Comparison of ENCODE assay signal across 14 mouse cellular contexts in the genomic region with DNA sequence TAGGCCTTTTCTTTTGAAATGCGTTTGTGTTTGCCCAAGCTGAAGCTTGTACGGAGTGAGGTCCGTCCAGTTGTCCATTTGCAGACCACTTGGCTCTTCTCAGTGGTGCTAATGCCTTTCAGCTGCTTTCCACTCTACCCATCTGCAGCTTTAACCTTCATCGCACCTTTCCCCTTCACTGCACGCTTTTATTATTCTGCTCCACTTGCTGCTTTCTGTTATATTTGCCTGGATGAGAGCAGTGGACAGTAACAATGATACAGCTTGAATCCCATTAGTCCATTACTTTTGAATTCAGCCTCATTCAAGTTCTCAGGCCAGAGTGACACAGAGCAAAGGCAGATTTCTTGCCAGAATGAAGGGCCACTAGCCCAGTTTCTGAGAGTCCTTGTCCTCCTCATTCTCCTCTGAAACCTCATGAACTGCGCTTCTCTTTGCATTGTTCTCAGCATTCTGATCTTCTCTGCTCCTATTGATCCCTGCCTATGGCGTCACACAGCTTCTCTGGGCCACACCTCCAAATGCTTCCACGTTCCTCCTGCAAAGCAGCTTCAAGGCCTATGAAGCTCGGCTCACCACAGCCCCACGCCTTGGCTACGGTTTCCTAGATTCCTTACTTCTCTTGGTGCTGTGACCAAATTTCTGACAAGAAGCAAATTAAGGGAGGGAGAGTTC. TPM values are rescaled to one million over a fixed set of nuclear protein-coding genes. Genes with fewer than 3 reads are reported as not detected.
A peak's percentile ranks its signal among the peaks of the same experiment; 100 is the strongest.
DNase-seq lines count a peak whose midpoint lies in the region; ATAC-seq and TF ChIP-seq lines count a peak whose summit lies in the region.
"Had no signal": no experiment of that assay in that cellular context is flagged by ENCODE, and none has a peak within 500 bp of the region (broad histone marks: within the 10 kb centered on the region; RNA-seq: fewer than 3 reads in every experiment).

No protein-coding gene starts in this region.

- intact Hi-C loops in gastrocnemius, postnatal 36 days (cut with DNase I) = no loop called here

- peak; percentile 6 for DNase-seq in hindbrain, embryonic 10.5 days (ENCODE audit: low spot score)
- DNase-seq in cerebellum, adult 9-11 months = peak; percentile 24
- no peak for DNase-seq in forebrain, embryonic 11.5 days (ENCODE audit: low spot score)
- DNase-seq in midbrain, postnatal 0 days (ENCODE audit: low spot score) = peak; percentile 58
- DNase-seq in liver, embryonic 11.5 days (ENCODE audit: low spot score) = no peak
- DNase-seq in gastrocnemius, postnatal 36 days = no peak
- DNase-seq: heart, postnatal 10 days; kidney, adult 2 months; layer of hippocampus, adult 9-11 months had no signal

- no peak overlapping the region for H3K4me3 ChIP-seq in hindbrain, embryonic 10.5 days
- no peak overlapping the region for H3K4me3 ChIP-seq in hindbrain, embryonic 13.5 days
- no peak overlapping the region for H3K4me3 ChIP-seq in forebrain, embryonic 11.5 days (ENCODE audit: low read depth, low read length)
- H3K4me3 ChIP-seq in midbrain, postnatal 0 days (ENCODE audit: low read depth, low read length) = no peak overlapping the region
- no peak overlapping the region for H3K4me3 ChIP-seq in liver, embryonic 11.5 days (ENCODE audit: low read depth, low read length)
- H3K4me3 ChIP-seq: erythroblast, embryonic 14.5 days had no signal

- no peaks in the 10 kb centered on the region for H3K27me3 ChIP-seq in hindbrain, embryonic 10.5 days (ENCODE audit: insufficient read depth, poor library complexity, severe bottlenecking)
- no peaks in the 10 kb centered on the region for H3K27me3 ChIP-seq in hindbrain, embryonic 13.5 days
- H3K27me3 ChIP-seq in forebrain, embryonic 11.5 days (ENCODE audit: control insufficient read depth, insufficient read depth, low read length) = no peaks in the 10 kb centered on the region; the same call in 1 of the 2 replicates
- H3K27me3 ChIP-seq in midbrain, postnatal 0 days (ENCODE audit: insufficient read depth, low read length) = no peaks in the 10 kb centered on the region
- no peaks in the 10 kb centered on the region for H3K27me3 ChIP-seq in liver, embryonic 11.5 days (replicated peaks; ENCODE audit: control insufficient read depth, insufficient read depth, low read length)

- no peak for ATAC-seq in hindbrain, embryonic 13.5 days (ENCODE audit: low FRiP score)
- ATAC-seq in forebrain, embryonic 11.5 days (replicated peaks; ENCODE audit: low FRiP score) = peak; percentile 53
- no peak for ATAC-seq in midbrain, postnatal 0 days (ENCODE audit: low FRiP score)
- no peak for ATAC-seq in liver, embryonic 11.5 days (replicated peaks; ENCODE audit: low FRiP score)
- no peak for ATAC-seq in megakaryocyte progenitor cell, adult 5-6 weeks (replicated peaks; ENCODE audit: poor library complexity)
- ATAC-seq: activated CD4-positive, CD25-positive, alpha-beta regulatory T cell, adult 4 months had no signal

- no peak overlapping the region for H3K4me2 ChIP-seq in hindbrain, embryonic 13.5 days
- no peak overlapping the region for H3K4me2 ChIP-seq in forebrain, embryonic 11.5 days (ENCODE audit: low read depth, low read length, severe bottlenecking)
- H3K4me2 ChIP-seq in midbrain, postnatal 0 days (ENCODE audit: low read depth, low read length, poor library complexity, severe bottlenecking) = no peak overlapping the region
- H3K4me2 ChIP-seq in liver, embryonic 11.5 days = no peak overlapping the region

- H3K27ac ChIP-seq in hindbrain, embryonic 10.5 days = peak overlapping the region; percentile 50
- H3K27ac ChIP-seq in hindbrain, embryonic 13.5 days = no peak overlapping the region
- H3K27ac ChIP-seq in forebrain, embryonic 11.5 days (ENCODE audit: low read depth, low read length) = no peak overlapping the region
- H3K27ac ChIP-seq in midbrain, postnatal 0 days (ENCODE audit: low read depth, low read length) = no peak overlapping the region
- H3K27ac ChIP-seq in liver, embryonic 11.5 days (ENCODE audit: low read depth, low read length) = no peak overlapping the region
- H3K27ac ChIP-seq: macrophage had no signal

- H3K4me1 ChIP-seq in hindbrain, embryonic 10.5 days (replicated peaks) = peaks cover 10% of the 10 kb centered on the region
- H3K4me1 ChIP-seq in hindbrain, embryonic 13.5 days (replicated peaks) = peaks cover 8% of the 10 kb centered on the region; the same call in 1 of the 2 replicates
- H3K4me1 ChIP-seq in forebrain, embryonic 11.5 days (replicated peaks; ENCODE audit: control insufficient read depth, insufficient read depth, low read length) = no peaks in the 10 kb centered on the region
- H3K4me1 ChIP-seq in midbrain, postnatal 0 days (ENCODE audit: insufficient read depth, low read length) = no peaks in the 10 kb centered on the region
- H3K4me1 ChIP-seq in liver, embryonic 11.5 days (replicated peaks; ENCODE audit: control insufficient read depth, insufficient read depth, low read length) = no peaks in the 10 kb centered on the region

- 49% methylated on average over 11 of the region's 11 CpGs for WGBS in hindbrain, embryonic 10.5 days
- WGBS in hindbrain, embryonic 13.5 days = 34% methylated on average over 11 of the region's 11 CpGs
- 26% methylated on average over 11 of the region's 11 CpGs for WGBS in forebrain, embryonic 11.5 days
- WGBS in midbrain, postnatal 0 days = 44% methylated on average over 11 of the region's 11 CpGs
- WGBS in liver, embryonic 11.5 days = 64% methylated on average over 11 of the region's 11 CpGs

- H3K36me3 ChIP-seq in hindbrain, embryonic 10.5 days = no peaks in the 10 kb centered on the region
- H3K36me3 ChIP-seq in hindbrain, embryonic 13.5 days = no peaks in the 10 kb centered on the region
- no peaks in the 10 kb centered on the region for H3K36me3 ChIP-seq in forebrain, embryonic 11.5 days (ENCODE audit: control insufficient read depth, insufficient read depth, low read length)
- H3K36me3 ChIP-seq in midbrain, postnatal 0 days (ENCODE audit: insufficient read depth, low read length) = no peaks in the 10 kb centered on the region
- H3K36me3 ChIP-seq in liver, embryonic 11.5 days (ENCODE audit: control insufficient read depth, insufficient read depth, low read length) = no peaks in the 10 kb centered on the region

- no peak overlapping the region for H3K9ac ChIP-seq in hindbrain, embryonic 13.5 days
- no peak overlapping the region for H3K9ac ChIP-seq in forebrain, embryonic 11.5 days (ENCODE audit: low read length)
- H3K9ac ChIP-seq in midbrain, postnatal 0 days (replicated peaks; ENCODE audit: low read length, poor library complexity, severe bottlenecking) = no peak overlapping the region
- no peak overlapping the region for H3K9ac ChIP-seq in liver, embryonic 11.5 days (ENCODE audit: low read depth, low read length)

- H3K9me3 ChIP-seq in hindbrain, embryonic 10.5 days = no peaks in the 10 kb centered on the region
- H3K9me3 ChIP-seq in hindbrain, embryonic 13.5 days = no peaks in the 10 kb centered on the region
- H3K9me3 ChIP-seq in forebrain, embryonic 11.5 days (ENCODE audit: control insufficient read depth, low read length) = no peaks in the 10 kb centered on the region
- H3K9me3 ChIP-seq in midbrain, postnatal 0 days (ENCODE audit: low read length) = no peaks in the 10 kb centered on the region
- no peaks in the 10 kb centered on the region for H3K9me3 ChIP-seq in liver, embryonic 11.5 days (ENCODE audit: control insufficient read depth, low read length)

- no peak for TF ChIP-seq CTCF in midbrain, postnatal 0 days (IDR thresholded peaks at IDR 0.05)

RNA-seq across cellular contexts. Expression of a gene that starts 28.9 kb away (rescaled TPM):
- 27.7 and 28.1 TPM in 2 replicates for polyA plus RNA-seq in hindbrain, embryonic 10.5 days (2016; fragmentation: Nextera tagmentation; extraction: Ambion mirVana)
- polyA plus RNA-seq in hindbrain, embryonic 13.5 days (2015; fragmentation: Nextera tagmentation; extraction: Ambion mirVana) = 25.4 and 28.3 TPM in 2 replicates
- polyA plus RNA-seq in forebrain, embryonic 11.5 days (2014; fragmentation: Nextera tagmentation; extraction: Ambion mirVana) = 23.5 and 23.8 TPM in 2 replicates
- 44.0 and 44.8 TPM in 2 replicates for total RNA-seq in midbrain, postnatal 0 days (2014; rRNA removed)
- 20.8 and 20.9 TPM in 2 replicates for polyA plus RNA-seq in midbrain, postnatal 0 days (2015; fragmentation: Nextera tagmentation; extraction: Ambion mirVana)
- polyA plus RNA-seq in liver, embryonic 11.5 days (2014; fragmentation: Nextera tagmentation; extraction: Ambion mirVana) = 7.8 and 10.1 TPM in 2 replicates
- total RNA-seq in gastrocnemius, postnatal 36 days (2021) = 10 to 100 TPM; 13.7 to 16.2 TPM
- total RNA-seq in megakaryocyte progenitor cell, adult 5-6 weeks (2015) = 0.98 and 2.5 TPM in 2 replicates
- 2.0 and 3.1 TPM in 2 replicates for total RNA-seq in megakaryocyte progenitor cell, adult 5-6 weeks (2017)

Comparison
In these comparisons a context has a peak if more than half of its experiments do, and no peak if none do; other contexts are left out.
1. DNase-seq: peak in hindbrain, embryonic 10.5 days (single experiment), cerebellum, adult 9-11 months (single experiment) and midbrain, postnatal 0 days (single experiment); none in forebrain, embryonic 11.5 days (single experiment), liver, embryonic 11.5 days (single experiment) and gastrocnemius, postnatal 36 days (0 of 2).